Mouse (Mus musculus) kidney, adult 2 months (tissue): ENCODE measurements around the gene Akr1c13.
"Not testable (repeated sequence)": the region's sequence is repeated elsewhere in the genome, so short reads cannot be mapped to it uniquely, and the experiment has no call there.

Experiments used
- CTCF ChIP-seq: fragments of 200-500 bp; conservative IDR thresholded peaks from 2 replicates; pipeline ENCODE4 v1.5.1; 2011; ENCODE audit warnings: low read depth, mild to moderate bottlenecking, control low read depth, low read length, moderate library complexity, mixed read lengths; ENCODE audit not compliant: insufficient read depth, insufficient read length
- POLR2A ChIP-seq: fragments of 200-500 bp; IDR thresholded peaks from one replicate; pipeline ENCODE4 v1.6.1; 2011; ENCODE audit warnings: low read depth, low read length, control low read depth

DNA sequence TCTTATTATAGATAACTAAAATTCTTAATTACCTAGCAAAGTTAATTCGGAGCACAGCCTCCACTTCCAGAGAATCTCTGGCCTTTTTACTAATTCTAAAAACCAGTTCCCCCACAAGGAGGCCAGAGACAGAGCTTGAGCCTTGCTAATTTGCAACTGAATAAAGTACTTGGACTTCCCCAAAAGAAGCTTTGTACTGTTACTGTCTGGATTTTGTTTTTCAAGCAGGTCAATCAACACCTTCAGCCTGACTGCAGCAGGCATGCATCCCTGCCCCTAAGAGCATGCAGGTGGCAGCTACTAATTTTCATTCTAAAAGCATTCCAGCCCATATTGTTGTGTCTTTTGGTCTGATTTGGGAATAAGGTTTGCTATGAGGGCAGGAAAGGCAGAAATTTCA lies 24.5 kb downstream of the Akr1c13 start:
- TF ChIP-seq CTCF, POLR2A: not testable (repeated sequence)
